Mouse (Mus musculus) heart, adult 18-20 months (tissue): ENCODE measurements around the gene Dst. TPM values are rescaled to one million over a fixed set of nuclear protein-coding genes. Genes with fewer than 3 reads are reported as not detected.

Experiments used
- DNase-seq, 2 experiments: peaks; one replicate each; pipeline ENCODE4 v3.0.0; 2021 to 2022; ENCODE audit warnings: mixed read lengths in 1 of 2
- total RNA-seq, 2 experiments: library from RNA; stranded (reverse); gene quantifications; 2 replicates each; pipeline ENCODE4 v1.2.3; 2021

Gene Dst
- total RNA-seq, 2 experiments from 2014 or later = 378 TPM

- DNase-seq = no peak
These were observed 222.8 kb downstream of the Dst start for GRCm38 (mm10) chr1:34130804-34131203.

DNA sequence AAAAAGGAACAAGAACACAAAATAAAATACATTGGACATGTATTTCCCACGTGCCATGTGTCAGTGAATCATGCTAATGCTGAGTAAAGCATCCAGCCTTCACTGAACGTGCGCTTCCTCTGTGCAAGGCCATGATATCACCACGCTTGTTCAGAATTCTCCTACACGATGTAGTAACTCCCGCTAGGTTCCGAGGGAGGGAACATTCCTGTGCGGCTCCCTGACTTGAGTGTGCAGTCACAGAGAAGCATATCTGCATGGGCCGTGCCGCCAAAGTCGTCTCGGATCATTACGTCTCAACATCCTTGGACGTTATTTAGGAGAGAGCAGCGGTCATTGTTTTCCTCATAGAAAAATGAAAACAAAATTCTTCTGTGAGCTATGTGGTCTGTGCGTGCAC lies 224.8 kb downstream of the Dst start:
- peak in 1 of 2 experiments; percentile 49 for DNase-seq

DNA sequence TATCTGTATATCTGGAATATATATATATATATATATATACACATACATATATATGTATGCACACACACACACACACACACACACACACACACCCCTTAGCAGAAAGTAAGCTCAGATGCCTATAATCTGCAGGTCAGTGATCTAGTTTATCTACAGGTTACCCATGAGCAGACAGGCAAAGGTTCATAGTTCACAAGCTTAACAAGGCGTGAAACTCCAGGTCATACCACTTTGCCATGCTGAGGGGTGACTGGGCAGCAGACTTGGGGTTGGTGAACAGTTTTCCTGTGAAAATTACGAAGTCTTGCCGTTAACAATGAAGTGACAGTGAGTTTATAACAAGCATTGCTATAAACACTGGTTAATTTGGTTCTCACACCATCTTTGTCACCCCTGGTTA lies 227.5 kb downstream of the Dst start:
- DNase-seq = no peak

GRCm38 (mm10) chr1:34139191-34139853 lies 231.3 kb downstream of the Dst start:
- no peak for DNase-seq

- peak in 1 of 2 experiments; percentile 61 for DNase-seq
These were observed 231.9 kb downstream of the Dst start for GRCm38 (mm10) chr1:34139871-34140471.

DNA sequence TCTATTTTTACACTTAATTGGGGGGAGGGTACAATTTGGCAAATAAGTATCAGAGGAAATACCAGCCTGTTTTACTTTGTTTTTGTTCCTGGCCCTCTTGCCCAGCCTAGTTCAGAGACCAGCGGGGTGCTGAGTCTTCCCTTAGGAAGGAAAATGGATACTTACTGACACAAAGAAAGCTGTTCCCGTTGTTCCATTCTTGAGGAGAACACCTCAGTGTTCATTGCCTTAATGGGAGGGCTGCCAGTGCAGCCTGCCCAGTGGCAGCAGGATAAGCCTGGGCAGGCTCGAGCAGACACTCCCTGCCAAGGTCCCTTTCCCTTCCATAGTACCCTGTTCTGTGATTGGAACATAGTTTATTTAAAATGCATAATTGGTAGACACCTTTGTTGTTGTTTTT lies 232.7 kb downstream of the Dst start:
- DNase-seq = peak in 1 of 2 experiments; percentile 61

DNA sequence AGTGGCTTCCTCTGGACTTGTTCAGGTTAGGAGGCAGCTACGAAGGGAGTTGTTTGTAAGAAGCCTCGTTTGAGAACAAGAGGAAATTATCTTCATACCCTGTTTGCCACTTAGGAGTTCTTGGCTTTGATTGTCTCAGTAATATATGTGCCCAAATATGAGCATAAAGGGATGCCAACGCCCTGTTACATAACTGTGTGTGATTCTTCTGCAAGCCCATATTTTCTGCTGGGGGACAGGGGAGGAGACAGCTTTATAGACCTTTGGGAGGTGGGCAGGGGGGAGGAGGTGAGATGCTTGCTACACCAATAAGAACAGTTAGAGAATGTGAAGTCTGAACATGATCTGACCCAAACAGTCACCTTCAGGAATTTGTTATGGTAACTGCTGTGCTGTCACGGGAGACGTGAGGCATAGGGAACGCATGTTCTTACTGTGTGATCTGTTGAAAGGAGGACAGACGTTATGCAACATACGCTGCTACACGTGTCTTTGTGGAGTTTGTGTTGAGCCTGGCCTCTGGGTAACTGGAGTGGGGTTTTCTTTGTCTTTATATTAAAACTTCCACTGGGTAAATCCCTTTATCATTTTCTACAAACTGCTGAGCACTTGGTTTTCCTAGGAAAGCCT lies 235.0 kb downstream of the Dst start:
- no peak for DNase-seq

GRCm38 (mm10) chr1:34144826-34145225 lies 236.8 kb downstream of the Dst start:
- DNase-seq = no peak

DNA sequence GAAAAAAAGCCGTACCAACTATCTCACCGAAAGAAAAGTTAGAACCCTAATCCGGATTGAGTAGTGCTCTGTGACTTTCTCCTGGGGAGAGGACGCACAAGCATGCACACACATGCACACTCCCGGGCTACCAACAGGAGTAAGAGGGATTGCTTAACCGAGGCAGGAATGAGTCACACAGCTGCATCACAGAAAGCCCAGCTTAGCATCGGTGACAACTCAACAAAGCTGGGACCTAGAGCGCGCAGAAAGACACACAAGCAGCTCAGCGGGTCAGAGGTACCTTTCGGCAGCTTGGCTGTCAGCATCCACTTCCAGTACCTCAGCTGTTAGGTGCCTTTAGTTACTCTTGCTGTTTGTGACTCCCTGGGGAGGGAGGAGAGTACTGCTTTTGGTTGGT lies 240.0 kb downstream of the Dst start:
- no peak for DNase-seq

DNA sequence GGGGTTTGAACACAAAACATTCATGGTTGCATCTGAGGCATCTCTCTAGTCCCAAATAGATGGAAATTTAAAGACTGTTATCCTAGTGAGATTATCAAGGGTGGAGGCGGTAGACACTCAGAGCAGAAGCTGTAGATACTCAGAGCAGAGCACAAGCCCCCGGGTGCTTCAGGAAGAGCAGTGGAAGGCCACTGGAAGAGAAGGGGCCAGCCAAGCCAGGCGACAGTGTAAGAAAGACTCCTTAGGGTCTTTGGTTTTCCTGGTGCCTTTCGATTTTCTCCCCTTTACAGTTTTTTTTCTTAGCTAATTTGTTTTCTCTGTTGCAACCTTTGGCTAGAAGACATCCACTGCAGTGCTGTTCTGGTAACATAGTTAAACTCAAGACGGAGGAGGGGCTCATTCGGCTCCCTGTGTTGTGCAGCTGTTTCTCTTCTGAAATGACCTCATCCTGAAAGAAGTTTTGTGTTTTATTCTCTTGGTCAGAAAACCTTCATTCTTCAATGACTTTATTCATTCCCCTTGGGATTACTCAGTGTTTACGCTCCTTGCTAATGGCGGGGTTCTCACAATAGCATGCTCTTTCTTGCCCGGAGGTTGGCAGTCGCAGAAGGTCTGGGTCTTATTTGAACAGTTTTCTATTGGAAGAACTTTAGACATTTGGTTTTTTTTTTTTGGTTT lies 242.5 kb downstream of the Dst start:
- peak in 1 of 2 experiments; percentile 65 for DNase-seq

GRCm38 (mm10) chr1:34152683-34153082 lies 244.7 kb downstream of the Dst start:
- no peak for DNase-seq

- no peak for DNase-seq
These were observed 248.0 kb downstream of the Dst start for GRCm38 (mm10) chr1:34156058-34156457.

DNA sequence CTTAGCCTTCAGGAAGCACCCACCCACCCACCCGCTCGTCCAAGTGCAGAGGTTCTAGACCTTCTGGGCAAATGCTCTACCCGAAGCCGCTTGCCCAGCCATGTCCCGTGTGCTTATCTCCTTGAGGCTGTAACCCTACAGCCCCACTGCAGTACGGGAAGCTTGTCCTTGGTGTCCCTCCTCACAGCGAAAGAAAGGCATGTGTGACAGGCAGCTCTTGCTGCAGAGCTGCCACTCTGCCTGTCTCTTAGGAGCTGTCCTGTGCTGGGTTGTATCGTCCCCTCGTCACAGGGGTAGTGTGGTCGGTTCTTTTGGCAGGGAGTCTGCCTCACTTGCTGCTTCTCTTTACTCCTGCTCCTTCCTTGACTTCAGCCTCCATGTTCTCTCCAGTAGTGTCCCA lies 249.7 kb downstream of the Dst start:
- DNase-seq = no peak

DNA sequence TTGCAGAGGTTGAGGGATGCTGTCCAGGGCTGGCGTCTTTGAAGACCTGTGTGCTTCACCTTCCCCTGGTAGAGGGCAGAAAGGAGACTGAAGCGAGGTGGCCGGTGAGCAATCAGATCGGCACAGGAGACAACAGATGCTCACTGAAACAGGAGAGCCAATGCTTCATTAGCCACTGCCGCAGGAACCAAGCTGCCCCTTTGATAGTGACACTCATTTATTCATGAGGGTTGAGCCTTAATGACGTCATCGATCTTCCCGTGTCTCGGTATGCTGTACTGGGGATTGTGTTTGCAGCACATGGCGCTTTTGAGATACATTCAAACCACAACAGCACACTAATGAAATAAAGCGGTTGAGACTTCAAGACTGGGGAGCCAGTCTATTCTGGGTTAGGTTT lies 250.8 kb downstream of the Dst start:
- DNase-seq = no peak

- DNase-seq = no peak
These were observed 251.9 kb downstream of the Dst start for GRCm38 (mm10) chr1:34159898-34160297.

DNA sequence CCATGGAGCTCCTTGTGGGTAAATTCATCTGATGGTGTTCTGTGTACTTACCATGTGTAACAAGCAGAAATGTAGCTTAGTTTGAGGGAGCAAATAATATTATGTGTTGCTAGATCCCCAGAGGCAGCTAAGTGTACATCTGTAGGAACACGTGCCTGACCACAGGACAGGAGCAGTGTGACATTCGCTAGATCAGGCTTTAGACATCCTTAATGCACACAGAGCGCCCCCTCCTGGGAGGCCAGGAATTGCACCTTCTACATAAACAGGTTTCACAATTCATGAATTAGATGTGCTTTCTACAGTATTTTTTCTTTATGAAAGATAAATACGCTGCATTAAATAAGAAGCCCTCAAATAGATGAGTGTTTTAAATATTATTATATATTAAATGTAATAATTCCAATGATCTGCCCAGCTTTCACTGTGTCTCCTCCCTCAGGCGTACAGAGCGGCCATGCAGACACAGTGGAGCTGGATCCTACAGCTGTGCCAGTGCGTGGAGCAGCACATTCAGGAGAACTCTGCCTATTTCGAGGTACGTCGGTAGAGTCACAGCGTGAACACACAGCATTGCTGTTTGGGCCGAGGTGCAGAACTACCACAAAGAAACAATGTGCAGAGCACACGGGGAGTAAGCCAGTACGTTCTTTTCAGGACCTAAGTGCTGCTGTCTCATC lies 256.7 kb downstream of the Dst start:
- peak; percentile 78 to 96 for DNase-seq

- peak in 1 of 2 experiments; percentile 54 for DNase-seq
These were observed 257.9 kb downstream of the Dst start for GRCm38 (mm10) chr1:34165926-34166325.

- peak; percentile 84 to 85 for DNase-seq
These were observed 259.4 kb downstream of the Dst start for GRCm38 (mm10) chr1:34167151-34168057.

DNA sequence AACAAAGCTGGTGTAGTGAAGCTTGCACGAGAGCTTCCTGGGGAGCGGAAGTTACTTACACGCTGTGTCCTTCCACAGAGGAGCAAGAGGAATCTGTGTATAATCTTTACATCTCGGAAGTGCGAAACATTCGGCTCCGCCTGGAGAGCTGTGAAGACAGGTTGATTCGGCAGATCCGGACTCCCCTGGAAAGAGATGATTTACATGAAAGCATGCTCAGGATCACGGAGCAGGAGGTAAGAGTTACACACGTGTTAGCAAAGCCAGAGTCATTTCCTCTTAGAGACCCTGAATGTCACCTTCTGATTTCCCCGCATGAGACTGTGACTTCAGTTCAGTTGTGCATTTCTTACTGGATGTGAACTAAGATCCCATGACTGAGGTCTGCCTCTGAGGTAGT lies 261.1 kb downstream of the Dst start:
- no peak for DNase-seq

DNA sequence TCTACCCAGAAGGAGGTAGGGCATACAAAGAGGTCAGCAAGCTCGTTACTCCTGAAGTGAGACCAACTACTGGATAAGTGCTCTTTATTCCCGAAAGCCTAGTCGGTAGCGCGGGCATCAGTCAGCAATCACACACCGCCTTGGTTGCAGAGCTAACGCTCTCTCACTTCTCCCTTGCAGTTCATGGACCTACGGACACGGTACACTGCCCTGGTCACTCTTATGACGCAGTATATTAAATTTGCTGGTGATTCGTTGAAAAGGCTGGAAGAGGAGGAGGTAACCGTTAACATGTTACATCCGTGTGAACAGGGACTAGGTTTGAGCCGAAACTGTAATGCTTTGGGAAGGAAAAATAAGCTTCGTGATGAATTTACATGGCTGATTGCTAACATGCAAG lies 266.5 kb downstream of the Dst start:
- no peak for DNase-seq

GRCm38 (mm10) chr1:34174961-34175360 lies 266.9 kb downstream of the Dst start:
- DNase-seq = no peak
